In the genomic region with DNA sequence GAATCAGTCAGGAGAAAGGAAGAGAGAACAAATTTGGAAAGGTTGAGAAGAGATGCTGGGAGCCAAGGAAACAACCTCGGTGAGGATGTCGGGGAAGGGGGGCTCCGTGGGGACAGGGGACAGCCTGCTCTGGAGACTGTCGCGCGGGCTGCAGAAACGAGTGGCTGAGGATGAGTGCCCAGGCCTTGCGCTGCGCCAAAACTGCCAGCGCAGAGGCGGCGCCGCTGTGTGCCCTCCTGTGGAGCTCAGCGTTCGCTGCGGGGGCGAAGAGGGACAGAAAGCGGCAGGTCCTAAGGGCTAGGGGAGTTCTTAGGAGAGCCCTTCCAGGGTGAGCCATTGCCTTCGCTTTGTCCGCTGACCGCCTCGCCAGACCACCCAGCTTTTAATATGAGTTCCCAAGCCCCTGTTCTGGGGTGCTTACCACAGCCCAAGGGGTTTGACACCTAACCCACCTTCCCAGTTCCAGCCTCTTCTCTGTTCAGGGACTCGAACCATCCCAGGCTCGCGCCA, we compare ENCODE assay signal across 9 mouse cellular contexts. TPM values are rescaled to one million over a fixed set of nuclear protein-coding genes. Genes with fewer than 3 reads are reported as not detected.
A peak's percentile ranks its signal among the peaks of the same experiment; 100 is the strongest.
DNase-seq lines count a peak whose midpoint lies in the region; ATAC-seq and TF ChIP-seq lines count a peak whose summit lies in the region.
"Had no signal": no experiment of that assay in that cellular context is flagged by ENCODE, and none has a peak within 500 bp of the region (broad histone marks: within the 10 kb centered on the region; RNA-seq: fewer than 3 reads in every experiment).

No protein-coding gene starts in this region.

- ATAC-seq in liver, embryonic 15.5 days (ENCODE audit: insufficient read depth): no peak
- no peak for ATAC-seq in stomach, embryonic 14.5 days (ENCODE audit: insufficient number of reproducible peaks, insufficient read depth, low FRiP score, low read depth)

- peaks cover 76% of the 10 kb centered on the region for H3K27me3 ChIP-seq in liver, embryonic 15.5 days
- peaks cover 37% of the 10 kb centered on the region for H3K27me3 ChIP-seq in stomach, embryonic 14.5 days (ENCODE audit: control insufficient read depth, insufficient read depth, low read length)

- H3K9ac ChIP-seq in liver, embryonic 15.5 days: no peak overlapping the region
- H3K9ac ChIP-seq in stomach, embryonic 14.5 days (replicated peaks; ENCODE audit: low read depth, low read length): no peak overlapping the region

- TF ChIP-seq CTCF in gastrocnemius, adult 2 months (IDR thresholded peaks at IDR 0.05): no peak

- H3K36me3 ChIP-seq in liver, embryonic 15.5 days (replicated peaks): no peaks in the 10 kb centered on the region
- H3K36me3 ChIP-seq in stomach, embryonic 14.5 days (ENCODE audit: control insufficient read depth, insufficient read depth, low read length): no peaks in the 10 kb centered on the region

- no peaks in the 10 kb centered on the region; the same call in 1 of the 2 replicates for H3K4me1 ChIP-seq in liver, embryonic 15.5 days (replicated peaks)
- H3K4me1 ChIP-seq in stomach, embryonic 14.5 days (ENCODE audit: control insufficient read depth, insufficient read depth, low read length): peaks cover 11% of the 10 kb centered on the region; the same call in 1 of the 2 replicates

- WGBS in liver, embryonic 15.5 days (ENCODE audit: insufficient replicate concordance): 3% methylated on average over 25 of the region's 25 CpGs
- 1% methylated on average over 25 of the region's 25 CpGs for WGBS in stomach, embryonic 14.5 days

- no peak overlapping the region for H3K27ac ChIP-seq in gastrocnemius, adult 2 months
- no peak overlapping the region for H3K27ac ChIP-seq in liver, embryonic 15.5 days (replicated peaks)
- no peak overlapping the region for H3K27ac ChIP-seq in stomach, embryonic 14.5 days (ENCODE audit: low read length)

- no peaks in the 10 kb centered on the region for H3K9me3 ChIP-seq in liver, embryonic 15.5 days (replicated peaks)
- no peaks in the 10 kb centered on the region for H3K9me3 ChIP-seq in stomach, embryonic 14.5 days (ENCODE audit: control insufficient read depth, low read depth, low read length)

- H3K4me2 ChIP-seq in liver, embryonic 15.5 days: peak overlapping the region; percentile 61
- H3K4me2 ChIP-seq in stomach, embryonic 14.5 days (replicated peaks; ENCODE audit: low read depth, low read length): peak overlapping the region; percentile 78

- peak overlapping the region; percentile 68 for H3K4me3 ChIP-seq in gastrocnemius, adult 2 months
- H3K4me3 ChIP-seq in liver, embryonic 15.5 days (replicated peaks): no peak overlapping the region
- H3K4me3 ChIP-seq in stomach, embryonic 14.5 days (ENCODE audit: low read depth, low read length): peak overlapping the region; percentile 43

- DNase-seq in gastrocnemius, adult 2 months: no peak
- no peak for DNase-seq in gastrocnemius, postnatal 25 days
- DNase-seq in testis, postnatal 10 days (ENCODE audit: low spot score): peak; percentile 42
- DNase-seq in testis, postnatal 14 days (ENCODE audit: low spot score): no peak
- peak; percentile 5 to 12 for DNase-seq in heart, postnatal 14 days
- DNase-seq in adipocyte (ENCODE audit: low spot score): no peak

- intact Hi-C loops in gastrocnemius, adult 2 months (cut with DNase I): no loop called here
- intact Hi-C loops in heart, postnatal 14 days (cut with DNase I): loop anchor here (10.0 kb wide), 1 partner anchor 602 kb away; no protein-coding TSS in a partner anchor

RNA-seq across cellular contexts. Expression of a gene that starts 0.8 kb away (rescaled TPM):
- not detected for total RNA-seq in gastrocnemius, adult 2 months (2021)
- total RNA-seq in gastrocnemius, postnatal 25 days (2021): not detected
- under 1 TPM in 1 of 2 experiments, not detected in 1; 0.07 TPM for total RNA-seq in heart, postnatal 14 days (2021)
- 0.24 and 0.30 TPM in 2 replicates for polyA plus RNA-seq in liver, embryonic 15.5 days (2015; fragmentation: Nextera tagmentation; extraction: Ambion mirVana)
- polyA plus RNA-seq in stomach, embryonic 14.5 days (2014; fragmentation: Nextera tagmentation; extraction: Ambion mirVana): 2.1 and 2.5 TPM in 2 replicates
- polyA plus RNA-seq: C2C12 had no signal

Comparison
In these comparisons a context has a peak if more than half of its experiments do, and no peak if none do; other contexts are left out.
1. DNase-seq: peak in testis, postnatal 10 days (single experiment) and heart, postnatal 14 days (2 of 2); none in gastrocnemius, adult 2 months (single experiment), gastrocnemius, postnatal 25 days (single experiment), testis, postnatal 14 days (single experiment) and adipocyte (single experiment).